Mouse (Mus musculus): Measurements from ENCODE around the gene Spdl1. TPM values are rescaled to one million over a fixed set of nuclear protein-coding genes. Genes with fewer than 3 reads are reported as not detected.
"Not testable (repeated sequence)": the region's sequence is repeated elsewhere in the genome, so short reads cannot be mapped to it uniquely, and the experiment has no call there.

Spdl1 gene
- total RNA-seq, 2 experiments from 2014 or later = 9.2 to 15.4 TPM

GRCm38 (mm10) chr11:34814767-34815166 is 18.7 kb downstream of the Spdl1 start:
- no peak for ATAC-seq (replicated peaks; ENCODE audit: low FRiP score, poor library complexity, severe bottlenecking)

GRCm38 (mm10) chr11:34814319-34814718 is 19.1 kb downstream of the Spdl1 start:
- no peak for ATAC-seq (replicated peaks; ENCODE audit: low FRiP score, poor library complexity, severe bottlenecking)

DNA sequence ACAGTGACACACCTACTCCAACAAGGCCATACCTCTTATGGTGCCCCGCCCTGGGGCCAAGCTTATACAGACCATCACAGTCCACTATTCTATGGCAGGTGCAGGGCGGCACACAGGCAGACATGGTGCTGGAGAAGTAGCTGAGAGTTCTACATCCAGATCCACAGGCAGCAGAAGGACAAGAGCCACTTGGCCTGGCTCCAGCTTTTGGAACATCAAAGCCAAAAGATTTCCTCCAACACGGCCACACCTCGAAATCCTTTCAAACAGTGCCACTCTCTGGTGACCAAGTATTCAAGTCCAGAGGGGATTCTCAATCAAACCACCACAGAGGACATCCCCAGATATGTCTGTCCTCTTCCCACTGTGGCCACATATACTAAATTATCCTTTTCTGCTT is 28.4 kb downstream of the Spdl1 start:
- not testable (repeated sequence) for ATAC-seq (replicated peaks; ENCODE audit: low FRiP score, poor library complexity, severe bottlenecking)

DNA sequence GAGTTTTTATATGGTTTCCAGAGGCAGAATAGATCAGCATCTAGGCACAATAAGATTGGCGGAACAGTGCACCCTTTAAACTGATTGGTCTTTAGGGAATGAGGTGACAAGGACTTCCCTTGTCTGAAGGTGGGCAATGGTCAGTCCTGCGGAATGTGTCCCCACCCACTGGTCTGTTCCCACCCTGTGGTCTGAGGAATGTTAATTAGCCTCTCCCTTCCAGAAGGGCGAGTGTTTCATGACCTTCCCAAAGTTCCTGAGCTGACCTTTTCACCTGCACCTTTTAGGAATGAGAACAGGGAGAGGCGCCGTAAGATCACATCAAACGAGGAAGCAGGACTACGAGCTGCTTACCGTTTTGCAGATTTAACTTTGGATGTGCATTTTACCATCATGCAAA is 35.4 kb downstream of the Spdl1 start:
- not testable (repeated sequence) for ATAC-seq (replicated peaks; ENCODE audit: low FRiP score, poor library complexity, severe bottlenecking)

GRCm38 (mm10) chr11:34796097-34796496 is 37.3 kb downstream of the Spdl1 start:
- no peak for ATAC-seq (replicated peaks; ENCODE audit: low FRiP score, poor library complexity, severe bottlenecking)

GRCm38 (mm10) chr11:34791872-34792271 is 41.6 kb downstream of the Spdl1 start:
- ATAC-seq (replicated peaks; ENCODE audit: low FRiP score, poor library complexity, severe bottlenecking) = no peak

GRCm38 (mm10) chr11:34784864-34785263 is 48.6 kb downstream of the Spdl1 start:
- ATAC-seq (replicated peaks; ENCODE audit: low FRiP score, poor library complexity, severe bottlenecking) = no peak

DNA sequence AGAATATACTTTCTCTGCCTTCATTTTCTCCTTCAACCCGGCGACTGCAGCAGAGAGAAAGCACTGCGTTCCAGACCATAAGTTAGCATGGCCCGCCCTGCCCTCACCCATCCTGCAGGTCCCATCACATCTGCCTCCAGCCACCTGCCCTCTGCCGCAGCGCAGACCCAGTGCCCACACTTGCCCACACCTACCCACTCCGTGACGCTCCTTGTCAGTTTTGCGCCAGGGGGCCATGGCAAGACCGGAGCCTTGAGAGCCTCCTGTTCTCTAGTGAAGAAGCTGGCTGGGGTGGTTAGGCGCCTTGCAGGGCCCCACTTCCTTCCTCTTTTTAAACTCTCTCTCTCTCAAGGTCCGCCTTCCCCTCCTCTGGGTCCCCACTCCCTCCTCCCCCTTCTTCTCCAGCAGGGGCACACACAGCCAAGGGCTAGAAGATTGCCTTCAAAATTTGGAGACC is 49.8 kb downstream of the Spdl1 start, which contains the start of gene Dock2:
Gene Dock2, minus strand, starts transcription at position 306 of the 457 bp plus-strand sequence.
- ATAC-seq (replicated peaks; ENCODE audit: low FRiP score, poor library complexity, severe bottlenecking) = no peak

DNA sequence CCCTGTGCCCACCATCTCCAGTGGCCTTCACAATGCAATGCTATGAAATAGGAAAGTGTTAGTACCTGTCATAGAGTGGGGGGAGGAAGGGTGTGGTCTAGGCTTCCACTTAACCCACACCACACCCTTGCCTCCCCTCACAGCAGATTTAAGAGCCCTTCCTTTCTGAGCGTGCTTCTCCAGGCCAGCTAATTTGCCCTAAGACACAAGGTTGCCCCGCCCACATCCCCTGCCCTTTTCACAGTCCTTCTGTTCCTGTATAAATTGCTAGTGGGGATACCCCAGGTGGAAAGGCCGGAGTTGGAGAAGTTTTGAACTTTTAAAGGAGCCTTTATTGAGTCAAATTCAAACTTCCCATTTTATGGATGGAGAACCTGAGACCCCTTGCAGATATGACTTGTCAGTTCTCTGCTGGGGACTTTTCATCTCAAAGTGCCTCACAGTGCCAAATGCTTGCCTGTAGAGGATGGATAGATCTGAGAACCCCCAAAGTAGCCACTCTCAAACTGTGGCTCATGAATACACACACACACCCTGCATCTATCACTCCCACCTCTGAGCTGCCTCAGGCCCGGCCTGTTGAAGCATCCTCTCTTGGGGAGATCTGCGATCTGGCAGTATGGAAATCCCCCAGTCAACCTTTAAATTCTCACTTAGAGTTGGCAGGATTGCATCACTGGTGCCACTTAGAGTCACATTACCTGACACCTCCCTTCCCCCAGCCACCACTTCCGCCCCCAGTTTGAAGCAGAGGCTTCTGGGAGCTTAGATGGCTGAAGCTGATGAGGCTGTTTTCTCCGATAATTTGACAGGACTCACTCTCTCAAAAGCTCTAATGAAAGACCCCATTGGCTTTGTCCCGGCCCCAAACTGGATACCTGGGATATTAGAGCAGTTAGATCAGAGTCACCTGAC is 50.7 kb downstream of the Spdl1 start:
- ATAC-seq (replicated peaks; ENCODE audit: low FRiP score, poor library complexity, severe bottlenecking) = no peak

- ATAC-seq (replicated peaks; ENCODE audit: low FRiP score, poor library complexity, severe bottlenecking) = no peak
Observed at GRCm38 (mm10) chr11:34780786-34781185, 52.7 kb downstream of the Spdl1 start.

DNA sequence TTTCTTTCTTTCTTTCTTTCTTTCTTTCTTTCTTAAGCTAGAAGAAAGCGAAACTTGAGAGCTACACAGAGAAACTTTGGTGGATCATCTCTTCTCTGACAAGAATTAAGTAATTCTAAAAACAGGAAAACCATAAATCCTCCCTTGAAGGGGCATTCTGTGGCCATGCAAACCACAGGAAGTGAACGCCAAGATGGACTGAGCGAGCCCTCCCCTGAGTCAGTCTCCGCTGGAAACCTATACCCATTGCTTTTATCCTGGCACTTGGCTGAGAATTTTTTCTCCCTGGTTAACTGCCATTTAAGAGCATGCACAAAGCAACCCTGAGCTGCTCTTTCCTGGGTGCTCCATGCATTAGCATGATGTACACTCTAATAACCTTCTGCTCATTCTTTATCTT is 53.5 kb downstream of the Spdl1 start:
- ATAC-seq (replicated peaks; ENCODE audit: low FRiP score, poor library complexity, severe bottlenecking) = no peak

DNA sequence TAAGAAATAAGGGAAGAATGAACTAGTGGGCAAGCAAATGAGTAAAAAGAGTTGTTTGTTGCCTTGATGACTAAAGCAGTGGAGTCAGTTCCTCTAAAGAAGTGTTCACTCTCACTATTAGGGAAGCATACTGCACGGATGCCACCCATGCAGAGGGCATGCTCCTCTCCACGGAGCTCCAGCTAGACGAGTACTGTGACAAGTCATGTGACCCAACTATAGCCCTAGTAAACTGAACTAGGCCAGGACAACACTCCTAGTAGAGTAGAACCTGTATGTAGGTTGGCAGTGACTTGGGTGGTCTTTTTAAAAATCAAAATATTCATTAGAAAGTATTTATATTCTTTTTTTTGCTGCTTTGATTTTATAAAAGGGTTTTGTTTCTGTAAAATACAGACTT is 55.1 kb downstream of the Spdl1 start:
- ATAC-seq (replicated peaks; ENCODE audit: low FRiP score, poor library complexity, severe bottlenecking) = no peak

GRCm38 (mm10) chr11:34777529-34777928 is 55.9 kb downstream of the Spdl1 start:
- no peak for ATAC-seq (replicated peaks; ENCODE audit: low FRiP score, poor library complexity, severe bottlenecking)

DNA sequence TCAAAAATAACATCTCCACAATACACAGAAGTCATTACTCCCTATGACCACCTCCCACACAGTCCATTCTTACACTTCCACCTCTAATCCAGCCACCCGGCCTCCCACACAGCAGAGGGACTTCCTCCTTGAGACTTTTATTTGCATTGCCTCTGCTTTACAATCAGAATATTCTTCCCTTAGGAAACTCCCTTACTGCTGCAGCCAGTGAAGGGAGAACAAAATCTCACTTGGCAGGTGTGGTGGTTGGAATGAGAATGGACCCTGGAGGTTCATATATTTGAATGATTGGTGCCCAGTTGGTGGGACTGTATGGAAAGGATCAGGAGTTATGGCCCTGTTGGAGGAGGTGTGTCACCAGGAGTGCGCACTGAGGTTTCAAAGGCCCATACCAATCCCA is 57.4 kb downstream of the Spdl1 start:
- no peak for ATAC-seq (replicated peaks; ENCODE audit: low FRiP score, poor library complexity, severe bottlenecking)

- ATAC-seq (replicated peaks; ENCODE audit: low FRiP score, poor library complexity, severe bottlenecking) = no peak
Observed at GRCm38 (mm10) chr11:34774636-34775035, 58.8 kb downstream of the Spdl1 start.

GRCm38 (mm10) chr11:34773304-34773895 is 60.0 kb downstream of the Spdl1 start:
- no peak for ATAC-seq (replicated peaks; ENCODE audit: low FRiP score, poor library complexity, severe bottlenecking)

- no peak for ATAC-seq (replicated peaks; ENCODE audit: low FRiP score, poor library complexity, severe bottlenecking)
Observed at GRCm38 (mm10) chr11:34771221-34771986, 62.0 kb downstream of the Spdl1 start.

DNA sequence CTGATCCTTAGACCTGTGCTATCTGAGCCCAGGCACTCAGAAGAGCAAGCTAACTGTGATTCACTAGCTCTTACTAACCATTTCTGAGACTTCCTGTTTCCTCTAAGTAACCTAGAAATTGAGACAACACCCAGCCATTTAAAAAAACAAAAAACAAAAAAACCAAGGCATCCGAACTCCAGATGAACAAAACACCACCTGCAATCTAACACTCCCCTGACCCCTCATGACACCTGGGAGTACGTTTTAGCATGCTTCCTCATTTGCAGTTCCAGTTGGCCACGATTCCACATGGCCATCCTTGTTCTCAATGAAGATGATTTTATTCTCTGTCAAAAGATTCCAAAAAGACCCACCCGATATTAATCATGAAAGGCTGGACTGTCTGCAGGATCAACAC is 62.8 kb downstream of the Spdl1 start:
- no peak for ATAC-seq (replicated peaks; ENCODE audit: low FRiP score, poor library complexity, severe bottlenecking)

DNA sequence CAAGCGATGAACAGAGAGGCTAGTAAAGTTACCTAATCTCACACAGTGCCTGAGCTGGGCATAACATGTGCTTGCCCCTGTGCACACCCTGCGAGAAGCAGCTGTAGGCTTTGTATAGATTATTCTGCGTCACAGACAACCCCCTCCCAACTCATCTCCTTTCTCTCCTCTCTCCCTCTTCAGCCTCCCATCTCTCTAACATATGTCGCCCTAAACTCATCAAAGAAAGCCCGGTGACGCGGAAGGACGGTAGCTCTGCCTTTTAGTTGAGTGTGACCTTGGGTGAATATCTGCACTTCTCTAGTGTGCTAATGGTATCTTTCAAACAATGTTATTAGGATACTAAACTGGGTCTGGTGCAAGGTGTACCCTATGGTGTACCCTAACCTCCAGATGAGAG is 63.5 kb downstream of the Spdl1 start:
- no peak for ATAC-seq (replicated peaks; ENCODE audit: low FRiP score, poor library complexity, severe bottlenecking)

DNA sequence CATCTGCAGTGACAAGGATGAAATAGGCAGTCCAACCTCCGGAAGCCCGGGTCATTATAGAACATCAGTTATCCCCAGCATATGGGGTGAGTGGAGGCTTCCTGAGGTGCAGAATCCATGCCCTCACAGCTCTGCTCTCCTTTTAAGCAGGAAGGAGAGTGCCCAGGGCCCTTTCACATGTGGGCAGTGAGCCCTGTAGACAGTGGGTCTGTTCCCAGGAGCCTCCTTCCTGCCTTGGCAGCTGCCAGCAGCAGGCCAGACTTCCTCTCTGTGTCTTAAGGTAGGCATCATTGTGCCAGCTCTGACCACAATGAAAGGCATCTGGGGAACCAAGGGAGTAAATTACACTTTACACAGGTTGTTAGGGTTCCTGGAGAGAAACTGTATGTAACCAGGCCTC is 64.0 kb downstream of the Spdl1 start:
- ATAC-seq (replicated peaks; ENCODE audit: low FRiP score, poor library complexity, severe bottlenecking) = no peak

All from erythroblast, adult 5-6 weeks (primary cell).